In the genomic region with DNA sequence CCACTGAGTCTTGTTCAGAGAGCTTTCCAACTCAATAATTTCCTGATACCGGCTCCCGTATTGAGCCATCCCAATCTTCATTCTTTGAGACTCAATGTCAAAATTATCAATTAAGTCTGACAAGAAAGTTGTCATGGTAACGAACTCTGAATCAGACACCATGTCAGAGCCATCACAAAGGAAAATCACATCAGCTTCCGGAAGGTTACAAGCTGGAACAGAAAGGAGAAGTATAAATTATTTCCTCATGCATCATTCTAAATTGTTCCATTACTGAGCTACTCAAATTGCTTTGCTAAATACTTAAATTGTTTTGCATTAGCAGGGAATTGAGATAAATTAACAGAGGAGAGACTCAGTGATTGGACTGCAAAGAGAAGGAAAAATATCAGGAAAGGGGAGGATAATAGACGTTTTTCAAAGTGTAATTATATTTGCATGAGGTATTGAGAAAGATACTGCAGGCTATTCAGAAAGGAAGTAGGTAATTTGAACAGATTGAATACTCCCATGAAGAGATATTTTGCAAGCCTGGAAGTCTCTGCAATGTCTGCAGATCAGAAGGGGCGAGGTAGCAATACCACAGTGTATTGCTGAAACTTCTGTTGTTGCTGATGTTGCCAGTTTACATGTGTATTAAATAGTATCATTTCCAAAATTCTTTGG, we compare ENCODE assay signal across 28 mouse cellular contexts. TPM values are rescaled to one million over a fixed set of nuclear protein-coding genes. Genes with fewer than 3 reads are reported as not detected.
DNase-seq lines count a peak whose midpoint lies in the region; ATAC-seq and TF ChIP-seq lines count a peak whose summit lies in the region.
"Had no signal": no experiment of that assay in that cellular context is flagged by ENCODE, and none has a peak within 500 bp of the region (broad histone marks: within the 10 kb centered on the region; RNA-seq: fewer than 3 reads in every experiment).

No protein-coding gene starts in this region.

- no peak overlapping the region for H3K4me3 ChIP-seq in forebrain, embryonic 14.5 days (ENCODE audit: low read depth, low read length)
- no peak overlapping the region for H3K4me3 ChIP-seq in forebrain, embryonic 12.5 days (replicated peaks)
- no peak overlapping the region for H3K4me3 ChIP-seq in midbrain, embryonic 14.5 days (replicated peaks; ENCODE audit: low read depth, low read length)
- no peak overlapping the region for H3K4me3 ChIP-seq in midbrain, embryonic 13.5 days (replicated peaks)
- no peak overlapping the region for H3K4me3 ChIP-seq in hindbrain, postnatal 0 days (ENCODE audit: low read length)
- H3K4me3 ChIP-seq: gastrocnemius, adult 2 months; heart, embryonic 13.5 days; liver, embryonic 12.5 days; stomach, embryonic 15.5 days had no signal

- no peak for TF ChIP-seq CTCF in brain, embryonic 14.5 days (IDR thresholded peaks at IDR 0.05; ENCODE audit: borderline replicate concordance, extremely low read depth, insufficient read depth, insufficient read length)
- no peak for TF ChIP-seq CTCF in hindbrain, postnatal 0 days (IDR thresholded peaks at IDR 0.05; ENCODE audit: low read depth)

- H3K27me3 ChIP-seq in forebrain, embryonic 14.5 days (replicated peaks; ENCODE audit: control insufficient read depth, insufficient read depth, low read length), result no peaks in the 10 kb centered on the region
- no peaks in the 10 kb centered on the region for H3K27me3 ChIP-seq in forebrain, embryonic 12.5 days
- no peaks in the 10 kb centered on the region for H3K27me3 ChIP-seq in midbrain, embryonic 14.5 days (ENCODE audit: control insufficient read depth, insufficient read depth, low read length)
- no peaks in the 10 kb centered on the region for H3K27me3 ChIP-seq in midbrain, embryonic 13.5 days
- H3K27me3 ChIP-seq in hindbrain, postnatal 0 days (ENCODE audit: insufficient read depth, low read length), result no peaks in the 10 kb centered on the region
- H3K27me3 ChIP-seq: heart, embryonic 13.5 days; liver, embryonic 12.5 days; Patski; stomach, embryonic 15.5 days had no signal

- peak overlapping the region; percentile 44; the same call in 1 of the 2 replicates for H3K27ac ChIP-seq in forebrain, embryonic 14.5 days (ENCODE audit: low read depth, low read length)
- no peak overlapping the region for H3K27ac ChIP-seq in forebrain, embryonic 12.5 days
- no peak overlapping the region for H3K27ac ChIP-seq in midbrain, embryonic 14.5 days (replicated peaks; ENCODE audit: low read depth, low read length)
- H3K27ac ChIP-seq in midbrain, embryonic 13.5 days, result no peak overlapping the region
- no peak overlapping the region for H3K27ac ChIP-seq in hindbrain, postnatal 0 days
- H3K27ac ChIP-seq: gastrocnemius, adult 2 months; heart, embryonic 13.5 days; kidney, postnatal 0 days; liver, embryonic 12.5 days; stomach, embryonic 15.5 days had no signal

- DNase-seq in forebrain, embryonic 14.5 days (ENCODE audit: low spot score), result peak; percentile 69
- peak; percentile 42 for DNase-seq in midbrain, embryonic 14.5 days
- DNase-seq in brain, embryonic 14.5 days (ENCODE audit: low read depth), result peak; percentile 74
- peak; percentile 40 for DNase-seq in hindbrain, postnatal 0 days (ENCODE audit: low spot score)
- no peak for DNase-seq in left cerebral cortex, postnatal 25 days (ENCODE audit: low spot score in 2 of 2)
- no peak for DNase-seq in urinary bladder, postnatal 4 days (ENCODE audit: low spot score in 2 of 2)
- DNase-seq: adrenal gland, postnatal 14 days; cerebellum, adult 18-20 months; gastrocnemius, adult 2 months; gastrocnemius, postnatal 36 days; heart, postnatal 10 days; kidney, adult 8-10 months; kidney, postnatal 4 days; liver, postnatal 0 days; lung, postnatal 36 days; right cerebral cortex, postnatal 14 days; thymus, postnatal 14 days had no signal

- no peak for TF ChIP-seq POLR2A in brain, embryonic 14.5 days (IDR thresholded peaks at IDR 0.05; ENCODE audit: borderline replicate concordance, extremely low read depth, insufficient read depth, insufficient read length, poor library complexity, severe bottlenecking)

- H3K4me1 ChIP-seq in forebrain, embryonic 14.5 days (ENCODE audit: control insufficient read depth, insufficient read depth, low read length), result peaks cover 7% of the 10 kb centered on the region; the same call in 1 of the 2 replicates
- 0 out of 2 replicates have a peak, but pooled peaks cover 2% of the 10 kb centered on the region for H3K4me1 ChIP-seq in forebrain, embryonic 12.5 days
- 0 out of 2 replicates have a peak, but pooled peaks cover 3% of the 10 kb centered on the region for H3K4me1 ChIP-seq in midbrain, embryonic 14.5 days (ENCODE audit: control insufficient read depth, insufficient read depth, low read length)
- no peaks in the 10 kb centered on the region for H3K4me1 ChIP-seq in midbrain, embryonic 13.5 days (replicated peaks)
- H3K4me1 ChIP-seq in hindbrain, postnatal 0 days (ENCODE audit: insufficient read depth, low read length), result peaks cover 7% of the 10 kb centered on the region; the same call in 1 of the 2 replicates
- H3K4me1 ChIP-seq: heart, embryonic 13.5 days; liver, embryonic 12.5 days; stomach, embryonic 15.5 days had no signal

- ATAC-seq in forebrain, embryonic 14.5 days, result peak; percentile 58; the same call in 1 of the 2 replicates
- no peak for ATAC-seq in forebrain, embryonic 12.5 days (ENCODE audit: low FRiP score)
- ATAC-seq in midbrain, embryonic 14.5 days (ENCODE audit: low FRiP score, low TSS enrichment), result no peak
- no peak for ATAC-seq in midbrain, embryonic 13.5 days
- no peak for ATAC-seq in hindbrain, postnatal 0 days
- ATAC-seq: intestine, embryonic 16.5 days; liver, embryonic 12.5 days; liver, postnatal 0 days; Patski had no signal

- H3K36me3 ChIP-seq in forebrain, embryonic 14.5 days (ENCODE audit: control insufficient read depth, insufficient read depth, low read length), result no peaks in the 10 kb centered on the region
- no peaks in the 10 kb centered on the region for H3K36me3 ChIP-seq in forebrain, embryonic 12.5 days (replicated peaks)
- no peaks in the 10 kb centered on the region for H3K36me3 ChIP-seq in midbrain, embryonic 14.5 days (ENCODE audit: control insufficient read depth, insufficient read depth, low read length)
- no peaks in the 10 kb centered on the region for H3K36me3 ChIP-seq in midbrain, embryonic 13.5 days
- no peaks in the 10 kb centered on the region for H3K36me3 ChIP-seq in hindbrain, postnatal 0 days (ENCODE audit: insufficient read depth, low read length)
- H3K36me3 ChIP-seq: heart, embryonic 13.5 days; liver, embryonic 12.5 days; stomach, embryonic 15.5 days had no signal

- no peak overlapping the region for H3K9ac ChIP-seq in forebrain, embryonic 14.5 days (ENCODE audit: low read length)
- no peak overlapping the region for H3K9ac ChIP-seq in forebrain, embryonic 12.5 days
- no peak overlapping the region for H3K9ac ChIP-seq in midbrain, embryonic 14.5 days (replicated peaks; ENCODE audit: low read length)
- no peak overlapping the region for H3K9ac ChIP-seq in midbrain, embryonic 13.5 days (replicated peaks)
- H3K9ac ChIP-seq in hindbrain, postnatal 0 days (replicated peaks; ENCODE audit: low read length), result no peak overlapping the region
- H3K9ac ChIP-seq: heart, embryonic 13.5 days; liver, embryonic 12.5 days; liver, postnatal 0 days; stomach, embryonic 15.5 days had no signal

- WGBS in forebrain, embryonic 14.5 days, result 54% methylated on average over 6 of the region's 6 CpGs
- WGBS in forebrain, embryonic 12.5 days, result 60% methylated on average over 6 of the region's 6 CpGs
- 52% methylated on average over 6 of the region's 6 CpGs for WGBS in midbrain, embryonic 14.5 days
- 51% methylated on average over 6 of the region's 6 CpGs for WGBS in midbrain, embryonic 13.5 days
- WGBS in hindbrain, postnatal 0 days, result 46% methylated on average over 6 of the region's 6 CpGs

- no peaks in the 10 kb centered on the region for H3K9me3 ChIP-seq in forebrain, embryonic 14.5 days (replicated peaks; ENCODE audit: control insufficient read depth, low read length)
- H3K9me3 ChIP-seq in forebrain, embryonic 12.5 days, result no peaks in the 10 kb centered on the region
- no peaks in the 10 kb centered on the region for H3K9me3 ChIP-seq in midbrain, embryonic 14.5 days (ENCODE audit: control insufficient read depth, low read length)
- no peaks in the 10 kb centered on the region for H3K9me3 ChIP-seq in midbrain, embryonic 13.5 days
- H3K9me3 ChIP-seq in hindbrain, postnatal 0 days (ENCODE audit: low read length), result no peaks in the 10 kb centered on the region
- H3K9me3 ChIP-seq: heart, embryonic 13.5 days; liver, embryonic 12.5 days; stomach, embryonic 15.5 days had no signal

- intact Hi-C loops in left cerebral cortex, postnatal 25 days (cut with DNase I), result no loop called here

- H3K4me2 ChIP-seq in forebrain, embryonic 14.5 days (ENCODE audit: low read length), result no peak overlapping the region
- no peak overlapping the region for H3K4me2 ChIP-seq in forebrain, embryonic 12.5 days
- no peak overlapping the region for H3K4me2 ChIP-seq in midbrain, embryonic 14.5 days (ENCODE audit: low read length)
- H3K4me2 ChIP-seq in midbrain, embryonic 13.5 days (replicated peaks), result no peak overlapping the region
- no peak overlapping the region for H3K4me2 ChIP-seq in hindbrain, postnatal 0 days (ENCODE audit: low read depth, low read length)
- H3K4me2 ChIP-seq: heart, embryonic 13.5 days; liver, embryonic 12.5 days; stomach, embryonic 15.5 days had no signal

RNA-seq across cellular contexts. Expression of a gene that starts 31.9 kb away (rescaled TPM):
- 0.10 and 0.15 TPM in 2 replicates for polyA plus RNA-seq in forebrain, embryonic 14.5 days (2014; fragmentation: Nextera tagmentation; extraction: Ambion mirVana)
- polyA plus RNA-seq in forebrain, embryonic 12.5 days (2016; fragmentation: Nextera tagmentation; extraction: Ambion mirVana), result 0.08 and 0.18 TPM in 2 replicates
- polyA plus RNA-seq in midbrain, embryonic 14.5 days (2014; fragmentation: Nextera tagmentation; extraction: Ambion mirVana), result 0.11 and 0.18 TPM in 2 replicates
- polyA plus RNA-seq in midbrain, embryonic 13.5 days (2015; fragmentation: Nextera tagmentation; extraction: Ambion mirVana), result 0.09 TPM in 2 replicates
- polyA plus RNA-seq in brain, embryonic 14.5 days (2012; rRNA removed), result 0.57 and 1.00 TPM in 2 replicates
- 0.32 and 1.5 TPM in 2 replicates for total RNA-seq in hindbrain, postnatal 0 days (2014; rRNA removed)
- 0.13 and 0.39 TPM in 2 replicates for polyA plus RNA-seq in hindbrain, postnatal 0 days (2015; fragmentation: Nextera tagmentation; extraction: Ambion mirVana)
- total RNA-seq in left cerebral cortex, postnatal 25 days (2021), result under 1 TPM; 0.27 to 0.53 TPM
- total RNA-seq: common myeloid progenitor, adult 5-6 weeks; megakaryocyte, adult 5-6 weeks; MEL had no signal
- polyA plus RNA-seq: liver, embryonic 12.5 days; liver, postnatal 0 days; Patski had no signal

Comparison
In these comparisons a context has a peak if more than half of its experiments do, and no peak if none do; other contexts are left out.
1. DNase-seq: peak in forebrain, embryonic 14.5 days (single experiment), midbrain, embryonic 14.5 days (single experiment), brain, embryonic 14.5 days (single experiment) and hindbrain, postnatal 0 days (single experiment); none in left cerebral cortex, postnatal 25 days (0 of 2) and urinary bladder, postnatal 4 days (0 of 2).